Mouse (Mus musculus) T-helper 1 cell (primary cell): ENCODE results near the gene P3h3.
"Not testable (repeated sequence)": the region's sequence is repeated elsewhere in the genome, so short reads cannot be mapped to it uniquely, and the experiment has no call there.

Experiments used
- in situ Hi-C: fragments of 300-600 bp; cut with MboI, MseI; formaldehyde crosslinking; loops from one replicate; pipeline ENCODE4 v1.15.1; 2025; ENCODE audit warnings: high pct_unique_total_duplicates

Gene P3h3

DNA sequence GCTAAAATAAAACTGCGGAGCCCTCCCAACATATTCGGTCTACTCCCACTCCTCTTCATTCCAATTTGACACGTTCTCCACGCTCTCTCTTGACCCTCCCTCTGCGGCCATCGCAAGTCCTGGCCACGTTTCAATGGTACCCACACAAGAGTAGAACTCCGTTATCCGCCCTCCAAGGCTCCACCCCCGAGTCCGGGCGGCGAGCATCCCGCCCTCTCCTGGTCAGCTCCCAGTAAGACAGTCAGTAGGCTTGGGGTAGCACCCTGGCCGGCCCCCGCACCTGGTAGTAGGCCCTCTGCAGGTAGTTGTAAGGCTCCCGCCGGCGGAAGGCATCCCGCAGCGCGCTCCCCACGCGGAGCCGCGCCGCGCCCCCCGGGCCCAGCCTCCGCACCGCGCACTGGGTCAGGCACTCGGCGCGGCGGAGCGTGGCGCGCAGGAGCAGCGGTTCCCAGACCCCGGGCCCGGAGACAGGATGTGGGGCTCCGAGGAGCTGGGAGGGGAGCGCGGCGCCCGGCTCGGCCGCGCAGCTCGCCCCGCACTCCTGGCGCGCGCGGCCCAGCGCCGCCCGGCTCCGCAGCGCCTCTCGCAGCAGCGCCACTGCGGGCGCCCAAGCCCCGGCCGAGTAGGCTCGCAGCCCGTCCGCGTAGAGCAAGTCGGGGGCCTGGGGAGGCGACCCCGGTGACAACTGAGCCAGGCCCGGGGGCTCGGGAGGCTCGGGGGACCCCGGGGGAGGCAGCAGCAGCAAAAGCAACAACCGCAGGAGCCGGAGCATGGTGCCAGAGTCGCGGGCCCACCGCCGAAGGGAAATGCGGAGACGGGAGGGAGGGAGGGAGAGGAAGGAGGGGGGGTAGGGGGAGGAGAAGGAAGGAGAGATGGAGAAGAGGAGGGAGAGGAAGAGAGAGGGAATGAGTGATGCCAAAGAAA lies at the start of gene P3h3:
TSS of gene P3h3 (minus strand) at position 837 of the 924 bp plus-strand sequence.
- in situ Hi-C loops, result no loop called here

GRCm38 (mm10) chr6:124904991-124905860 lies 47.7 kb upstream of the P3h3 start:
- in situ Hi-C loops, result no loop called here

GRCm38 (mm10) chr6:124904161-124904981 lies 46.8 kb upstream of the P3h3 start:
- in situ Hi-C loops, result no loop called here

- in situ Hi-C loops, result no loop called here
Measured at GRCm38 (mm10) chr6:124903580-124904151, 46.1 kb upstream of the P3h3 start.

GRCm38 (mm10) chr6:124901851-124902250 lies 44.3 kb upstream of the P3h3 start:
- in situ Hi-C loops, result no loop called here

GRCm38 (mm10) chr6:124900801-124901480 lies 43.4 kb upstream of the P3h3 start:
- in situ Hi-C loops, result no loop called here

DNA sequence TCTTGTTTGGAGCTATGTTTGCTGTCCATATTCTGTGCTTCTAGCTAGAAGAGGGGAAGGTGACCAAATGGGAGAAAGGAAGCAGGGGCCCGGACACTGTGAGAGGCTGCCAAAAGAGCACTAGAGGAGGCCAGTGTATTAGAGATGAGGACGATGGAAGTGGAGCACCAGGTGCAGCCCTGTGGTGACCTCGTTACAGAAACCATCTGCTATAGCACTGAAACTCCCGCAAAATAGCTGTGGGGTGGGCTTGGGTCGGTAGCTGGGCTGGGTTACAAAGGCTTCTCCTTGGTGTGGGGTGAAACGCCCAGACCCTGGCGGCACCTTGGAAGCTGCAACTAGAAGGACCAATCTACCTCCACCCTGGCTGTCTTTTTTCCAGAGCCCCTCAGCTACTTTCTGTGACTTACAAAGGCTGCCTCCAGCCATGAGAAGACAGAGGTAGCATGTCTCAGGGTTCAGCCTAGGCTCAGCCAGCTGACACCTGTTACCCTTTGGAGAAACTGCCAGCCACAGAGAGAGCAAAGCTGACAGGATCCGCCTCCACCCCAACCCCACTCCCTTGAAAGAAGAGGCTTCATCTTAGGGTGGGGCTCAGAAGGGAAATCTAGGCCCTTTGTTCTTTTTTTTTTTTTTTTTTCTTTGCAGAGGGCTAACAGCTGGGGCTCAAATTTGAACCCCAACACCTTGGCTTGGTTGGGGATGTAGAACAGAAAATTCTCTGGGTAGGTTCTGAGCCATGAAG lies 42.7 kb upstream of the P3h3 start:
- in situ Hi-C loops, result no loop called here

GRCm38 (mm10) chr6:124898359-124898758 lies 40.8 kb upstream of the P3h3 start:
- in situ Hi-C loops, result no loop called here

- in situ Hi-C loops, result not testable (repeated sequence)
Measured at GRCm38 (mm10) chr6:124894113-124894512, 36.6 kb upstream of the P3h3 start.

DNA sequence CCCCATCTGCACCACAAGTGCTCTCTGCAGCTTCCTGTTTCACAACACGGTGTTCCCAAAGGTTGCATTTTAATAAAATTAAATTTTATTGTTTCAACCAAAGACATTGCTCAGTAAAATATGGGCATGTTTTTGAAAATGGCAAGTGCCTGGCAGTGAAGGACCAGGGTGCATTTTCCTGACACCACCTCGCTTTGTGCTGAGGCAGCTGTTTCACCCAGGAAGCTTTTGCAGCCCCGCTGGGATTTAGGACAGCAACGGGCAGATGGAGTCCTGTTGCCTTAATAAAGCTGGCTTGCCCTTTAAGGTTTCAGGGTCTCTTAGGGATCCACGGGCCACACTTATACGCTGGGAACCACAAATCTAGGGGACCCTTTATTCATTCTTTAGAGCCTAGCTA lies 33.4 kb upstream of the P3h3 start:
- in situ Hi-C loops, result no loop called here

GRCm38 (mm10) chr6:124888555-124889125 lies 31.1 kb upstream of the P3h3 start:
- in situ Hi-C loops, result no loop called here

DNA sequence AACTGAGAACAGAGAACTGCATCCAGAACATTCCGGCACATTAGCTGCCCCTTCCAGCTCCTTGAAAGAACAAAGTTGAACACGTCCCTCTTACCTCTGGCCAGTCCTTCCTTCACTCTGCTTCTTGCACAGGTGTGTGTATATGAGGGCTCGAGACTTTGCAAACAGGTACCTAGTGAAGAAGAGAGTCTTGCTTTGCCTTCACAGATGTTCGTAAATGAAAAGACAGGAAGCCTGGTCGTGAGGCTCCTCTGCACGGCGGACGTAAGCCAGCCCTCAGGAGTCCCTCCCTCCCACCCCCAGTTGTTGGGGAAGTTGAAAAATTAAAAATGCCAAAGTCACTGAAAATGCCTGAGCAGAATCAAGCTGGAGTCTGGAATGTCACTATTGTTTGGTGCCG lies 30.4 kb upstream of the P3h3 start, which contains the start of gene Cd4:
TSS of gene Cd4 (minus strand) at position 236 of the 400 bp plus-strand sequence.
- in situ Hi-C loops, result no loop called here

GRCm38 (mm10) chr6:124885956-124886381 lies 28.4 kb upstream of the P3h3 start:
- in situ Hi-C loops, result no loop called here

- in situ Hi-C loops, result no loop called here
Measured at GRCm38 (mm10) chr6:124884714-124885500, 27.4 kb upstream of the P3h3 start.

DNA sequence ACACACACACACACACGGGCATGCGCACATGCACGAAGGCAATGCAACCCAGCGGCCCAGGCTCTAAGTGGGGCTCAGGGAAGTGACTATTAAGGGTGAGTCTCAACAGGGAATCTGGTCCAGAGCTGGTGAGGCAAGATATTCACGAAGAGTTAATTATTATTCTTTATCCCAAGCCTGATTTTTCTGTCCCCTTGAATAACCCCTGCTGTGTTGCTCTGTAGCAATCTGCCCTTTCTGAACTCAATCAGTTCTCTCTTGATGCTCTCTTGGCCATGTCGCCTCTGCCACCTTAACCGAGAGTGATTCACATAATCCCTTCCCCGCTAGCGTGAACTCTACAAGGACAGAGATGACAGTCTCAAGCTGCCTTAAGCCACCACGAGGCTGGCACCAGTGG lies 25.8 kb upstream of the P3h3 start:
- in situ Hi-C loops, result no loop called here

DNA sequence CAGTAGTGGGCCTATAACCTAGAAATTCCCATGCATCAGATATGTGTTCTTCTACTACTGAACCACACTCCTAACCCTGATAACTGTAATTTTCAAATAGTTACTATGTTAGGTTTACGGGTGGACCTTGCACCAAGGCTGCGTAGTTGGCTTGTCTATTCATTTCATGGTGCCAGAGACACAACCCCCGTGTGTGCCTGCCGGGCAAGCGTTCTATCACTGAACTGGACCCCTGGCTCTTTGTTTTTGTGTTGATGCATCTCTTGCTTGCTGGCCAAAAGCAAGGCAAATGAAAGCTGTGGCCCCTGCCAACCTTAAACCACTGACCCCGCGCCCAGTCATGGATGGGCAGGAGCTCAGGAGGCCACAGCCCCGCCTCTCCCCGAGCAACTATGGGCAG lies 24.3 kb upstream of the P3h3 start:
- in situ Hi-C loops, result no loop called here

DNA sequence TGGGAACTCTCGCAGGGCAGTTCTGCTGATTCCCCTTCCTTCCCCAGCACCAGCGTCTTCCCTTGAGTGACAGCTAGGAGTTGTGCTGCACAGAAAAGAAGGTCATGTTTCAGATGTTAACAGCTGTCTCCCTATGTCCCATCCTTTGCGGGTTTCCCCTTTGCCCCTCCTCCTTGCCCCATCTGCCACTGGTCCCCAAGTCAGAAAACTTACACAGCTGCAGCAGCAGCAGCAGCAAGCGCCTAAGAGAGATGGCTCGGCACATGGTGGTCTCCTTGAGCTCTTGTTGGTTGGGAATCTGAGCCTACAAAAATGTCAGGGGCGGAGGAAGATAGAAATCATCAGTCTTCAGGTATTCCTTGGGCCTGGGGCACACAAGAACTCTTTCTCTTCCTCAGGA lies 21.8 kb upstream of the P3h3 start:
- in situ Hi-C loops, result no loop called here

GRCm38 (mm10) chr6:124874348-124874747 lies 16.8 kb upstream of the P3h3 start:
- in situ Hi-C loops, result no loop called here

GRCm38 (mm10) chr6:124866560-124866959 lies 9.0 kb upstream of the P3h3 start:
- in situ Hi-C loops, result loop anchor here (10.0 kb wide), 1 partner anchor 68 kb away; the partner anchor contains the start of gene Mlf2
